Mouse (Mus musculus) erythroblast, embryonic 14.5 days (primary cell): Measurements from ENCODE around the gene Bud13. TPM values are rescaled to one million over a fixed set of nuclear protein-coding genes. Genes with fewer than 3 reads are reported as not detected.
"Not testable (repeated sequence)": the region's sequence is repeated elsewhere in the genome, so short reads cannot be mapped to it uniquely, and the experiment has no call there.

Experiments used
- H3K27me3 ChIP-seq: 2 replicates; pipeline ENCODE4 v1.6.1; 2012; ENCODE audit warnings: inconsistent platforms; ENCODE audit not compliant: control insufficient read depth
- H3K36me3 ChIP-seq: 2 replicates; pipeline ENCODE4 v1.6.1; 2012; ENCODE audit warnings: mild to moderate bottlenecking, inconsistent platforms; ENCODE audit not compliant: control insufficient read depth
- H3K4me1 ChIP-seq: 2 replicates; pipeline ENCODE4 v1.6.1; 2012; ENCODE audit warnings: inconsistent platforms; ENCODE audit not compliant: control insufficient read depth
- H3K4me3 ChIP-seq: replicated peaks from 2 replicates; pipeline ENCODE3; 2012; ENCODE audit warnings: moderate library complexity, mild to moderate bottlenecking, inconsistent platforms
- H3K9me3 ChIP-seq: 2 replicates; pipeline ENCODE4 v1.6.1; 2012; ENCODE audit warnings: low read length, inconsistent platforms, mixed read lengths; ENCODE audit not compliant: control insufficient read depth
- GATA1 ChIP-seq: IDR thresholded peaks from 2 replicates; pipeline ENCODE4 v1.6.1; 2012; ENCODE audit warnings: low read length, inconsistent platforms, mixed read lengths
- TAL1 ChIP-seq: IDR thresholded peaks from 3 replicates; pipeline ENCODE4 v1.6.1; 2012; ENCODE audit warnings: low read length, inconsistent platforms, mixed read lengths
- polyA plus RNA-seq: library from polyadenylated mRNA; stranded (reverse); fragments of >175 nt; gene quantifications from 2 replicates; pipeline ENCODE4 v1.2.3, GENCODE M21; 2012

Bud13 gene
- polyA plus RNA-seq, 1 experiment: 0.45 TPM

GRCm38 (mm10) chr9:46316388-46316787 is 33.6 kb downstream of the Bud13 start:
- Histone ChIP-seq H3K4me1 (no peaks in the 10 kb centered on the region), H3K9me3 (peaks cover 11% of the 10 kb centered on the region), H3K27me3 (peaks cover 2% of the 10 kb centered on the region; the same call in 1 of the 2 replicates), H3K4me3 (no peak overlapping the region), H3K36me3 (no peaks in the 10 kb centered on the region)
- TF ChIP-seq TAL1 (no peak), GATA1 (no peak)

- Histone ChIP-seq H3K4me1 (no peaks in the 10 kb centered on the region), H3K27me3 (peaks cover 2% of the 10 kb centered on the region; the same call in 1 of the 2 replicates), H3K36me3 (no peaks in the 10 kb centered on the region), H3K9me3 (peaks cover 11% of the 10 kb centered on the region), H3K4me3 (no peak overlapping the region)
- no peak for TF ChIP-seq GATA1
- no peak for TF ChIP-seq TAL1
These were observed 34.1 kb downstream of the Bud13 start for GRCm38 (mm10) chr9:46316909-46317308.

GRCm38 (mm10) chr9:46317957-46318356 is 35.1 kb downstream of the Bud13 start:
- Histone ChIP-seq H3K4me1 (no peaks in the 10 kb centered on the region), H3K36me3 (no peaks in the 10 kb centered on the region)
- TF ChIP-seq GATA1 (no peak), TAL1 (no peak)

GRCm38 (mm10) chr9:46319886-46320285 is 37.1 kb downstream of the Bud13 start, which contains the start of gene 4931429L15Rik:
Gene 4931429L15Rik, minus strand, starts transcription at chr9:46319986.
- not testable (repeated sequence) for H3K4me3 ChIP-seq, H3K4me1 ChIP-seq, H3K36me3 ChIP-seq, H3K27me3 ChIP-seq
- peaks cover 11% of the 10 kb centered on the region for H3K9me3 ChIP-seq

More at GRCm38 (mm10) chr9:46317957-46318356, 35.1 kb downstream of the Bud13 start:
- Histone ChIP-seq H3K27me3 (peaks cover 2% of the 10 kb centered on the region; the same call in 1 of the 2 replicates), H3K9me3 (peaks cover 11% of the 10 kb centered on the region), H3K4me3 (no peak overlapping the region)

GRCm38 (mm10) chr9:46320461-46320860 is 37.7 kb downstream of the Bud13 start:
- Histone ChIP-seq H3K9me3 (peaks cover 11% of the 10 kb centered on the region), H3K4me3 (no peak overlapping the region), H3K4me1 (no peaks in the 10 kb centered on the region), H3K36me3 (no peaks in the 10 kb centered on the region), H3K27me3 (no peaks in the 10 kb centered on the region)
- TF ChIP-seq GATA1: no peak

- Histone ChIP-seq H3K9me3 (no peaks in the 10 kb centered on the region), H3K4me3 (no peak overlapping the region), H3K4me1 (peaks cover 4% of the 10 kb centered on the region), H3K27me3 (peaks cover 21% of the 10 kb centered on the region), H3K36me3 (no peaks in the 10 kb centered on the region)
- no peak for TF ChIP-seq TAL1
- no peak for TF ChIP-seq GATA1
These were observed 44.0 kb downstream of the Bud13 start for GRCm38 (mm10) chr9:46326694-46327405.

- no peak for TF ChIP-seq TAL1
- TF ChIP-seq GATA1: no peak
- Histone ChIP-seq H3K27me3 (peaks cover 21% of the 10 kb centered on the region), H3K4me1 (peaks cover 4% of the 10 kb centered on the region), H3K36me3 (no peaks in the 10 kb centered on the region), H3K4me3 (no peak overlapping the region), H3K9me3 (no peaks in the 10 kb centered on the region)
These were observed 45.1 kb downstream of the Bud13 start for GRCm38 (mm10) chr9:46327706-46328571.

- H3K9me3 ChIP-seq: no peaks in the 10 kb centered on the region
- peaks cover 4% of the 10 kb centered on the region for H3K4me1 ChIP-seq
- H3K36me3 ChIP-seq: no peaks in the 10 kb centered on the region
- peak overlapping the region; percentile 45 for H3K4me3 ChIP-seq
- H3K27me3 ChIP-seq: peaks cover 21% of the 10 kb centered on the region
- TF ChIP-seq TAL1 (no peak), GATA1 (no peak)
These were observed 45.9 kb downstream of the Bud13 start for GRCm38 (mm10) chr9:46328572-46329249.

- H3K4me1 ChIP-seq: peaks cover 4% of the 10 kb centered on the region
- no peaks in the 10 kb centered on the region for H3K36me3 ChIP-seq
- TF ChIP-seq GATA1: no peak
- no peak for TF ChIP-seq TAL1
- no peaks in the 10 kb centered on the region for H3K9me3 ChIP-seq
- no peak overlapping the region for H3K4me3 ChIP-seq
- peaks cover 23% of the 10 kb centered on the region for H3K27me3 ChIP-seq
These were observed 46.4 kb downstream of the Bud13 start for GRCm38 (mm10) chr9:46329250-46329648.
